Mouse (Mus musculus) left cerebral cortex, adult 8-10 months (tissue): Measurements from ENCODE around the gene Rapgef4. TPM values are rescaled to one million over a fixed set of nuclear protein-coding genes. Genes with fewer than 3 reads are reported as not detected.

ENCODE experiments used
- DNase-seq, 2 experiments: peaks; one replicate each; pipeline ENCODE4 v3.0.0; 2022; ENCODE audit warnings: low spot score in 2 of 2
- total RNA-seq, 4 experiments: library from RNA; stranded (reverse); gene quantifications; 2 replicates each; pipeline ENCODE4 v1.2.4; 2022

Rapgef4 gene
- total RNA-seq, 4 experiments from 2014 or later = 457 to 612 (median 529) TPM

DNA sequence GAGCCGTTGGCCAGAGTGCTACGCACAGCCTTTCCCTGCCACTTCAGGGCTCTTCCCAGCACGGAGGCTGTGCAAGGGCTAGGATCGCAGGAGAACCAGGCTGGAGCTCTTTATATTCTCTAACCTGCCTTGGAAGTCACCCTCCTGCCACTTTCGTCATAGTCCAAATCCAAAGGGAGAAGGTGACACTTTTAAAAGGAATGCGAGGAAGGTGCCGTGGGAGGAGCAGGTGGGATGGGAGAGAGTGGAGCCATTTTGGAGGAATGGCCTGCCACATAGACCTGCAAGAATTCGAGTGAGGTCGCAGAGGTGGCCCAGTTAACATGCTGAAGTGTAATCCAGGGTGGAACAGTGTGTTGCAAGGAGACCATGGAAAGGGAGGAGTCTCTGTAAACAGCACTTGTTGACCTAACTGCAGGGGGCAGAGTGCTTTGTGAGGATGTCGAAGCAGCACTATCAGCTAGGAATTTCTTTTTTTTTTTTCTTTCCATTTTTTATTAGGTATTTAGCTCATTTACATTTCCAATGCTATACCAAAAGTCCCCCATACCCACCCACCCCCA, 94.0 kb downstream of the Rapgef4 start:
- DNase-seq = no peak

- DNase-seq = no peak
Observed at GRCm38 (mm10) chr2:72077490-72078139, 96.6 kb downstream of the Rapgef4 start.

DNA sequence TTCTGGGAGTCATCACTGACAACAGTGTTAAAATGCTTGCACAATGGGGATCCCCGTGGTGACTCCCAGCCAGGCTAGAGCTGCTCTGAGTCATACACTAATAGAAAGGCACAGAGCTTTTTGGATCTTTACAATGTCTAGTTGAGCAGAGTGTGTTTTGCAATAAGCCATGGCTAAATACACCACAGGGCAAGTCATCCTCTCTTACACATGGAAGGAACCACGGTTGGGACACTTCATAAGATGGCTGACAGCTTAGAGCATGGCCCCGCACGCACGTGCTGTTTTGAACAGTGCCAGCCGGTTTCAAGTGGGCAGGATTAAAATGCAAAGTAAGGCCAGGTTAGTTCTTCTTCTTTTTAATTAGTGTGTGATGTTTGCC, 97.1 kb downstream of the Rapgef4 start:
- DNase-seq = no peak

DNA sequence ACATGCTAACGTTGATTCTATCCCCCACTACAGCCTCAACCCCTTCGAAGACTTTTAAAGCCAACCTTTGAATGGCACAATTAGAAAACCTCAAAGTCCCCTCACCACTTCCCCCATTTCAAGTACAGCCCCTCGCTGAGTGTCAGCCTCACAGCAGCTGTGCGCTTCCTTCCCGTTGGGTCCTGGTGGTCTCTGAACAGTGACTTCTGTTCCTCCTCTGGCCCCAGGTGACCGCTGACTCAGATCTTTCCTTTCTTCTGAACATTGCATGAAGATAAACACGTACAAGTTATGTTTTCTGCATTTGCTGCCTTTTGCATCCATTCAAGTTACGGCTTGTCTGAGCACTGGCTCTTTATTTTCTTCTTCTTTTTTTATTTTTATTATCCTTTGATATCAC, 98.1 kb downstream of the Rapgef4 start:
- DNase-seq = no peak

GRCm38 (mm10) chr2:72082846-72083245, 101.8 kb downstream of the Rapgef4 start:
- no peak for DNase-seq

- DNase-seq = no peak
Observed at GRCm38 (mm10) chr2:72088886-72089285, 107.8 kb downstream of the Rapgef4 start.

DNA sequence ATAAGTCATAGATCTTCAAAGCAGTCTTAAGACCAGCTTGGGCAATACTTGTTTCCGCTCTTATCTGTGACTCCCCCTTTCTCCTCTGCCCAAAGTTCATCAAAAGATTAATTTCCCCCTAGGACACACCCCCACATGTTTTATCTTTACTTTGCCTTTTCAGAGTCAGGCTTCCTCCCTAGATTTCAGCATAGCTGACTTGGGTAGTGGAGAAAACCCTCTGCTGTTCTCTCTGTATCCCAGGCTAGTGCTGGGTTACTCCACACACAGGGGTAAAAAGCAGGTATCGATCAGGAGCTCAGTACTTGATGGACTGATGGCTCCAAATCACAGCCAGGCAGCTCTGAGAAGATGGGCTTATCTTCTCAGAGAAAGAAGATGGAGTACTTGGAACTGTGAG, 109.0 kb downstream of the Rapgef4 start:
- no peak for DNase-seq

GRCm38 (mm10) chr2:72092046-72092445, 111.0 kb downstream of the Rapgef4 start:
- no peak for DNase-seq

DNA sequence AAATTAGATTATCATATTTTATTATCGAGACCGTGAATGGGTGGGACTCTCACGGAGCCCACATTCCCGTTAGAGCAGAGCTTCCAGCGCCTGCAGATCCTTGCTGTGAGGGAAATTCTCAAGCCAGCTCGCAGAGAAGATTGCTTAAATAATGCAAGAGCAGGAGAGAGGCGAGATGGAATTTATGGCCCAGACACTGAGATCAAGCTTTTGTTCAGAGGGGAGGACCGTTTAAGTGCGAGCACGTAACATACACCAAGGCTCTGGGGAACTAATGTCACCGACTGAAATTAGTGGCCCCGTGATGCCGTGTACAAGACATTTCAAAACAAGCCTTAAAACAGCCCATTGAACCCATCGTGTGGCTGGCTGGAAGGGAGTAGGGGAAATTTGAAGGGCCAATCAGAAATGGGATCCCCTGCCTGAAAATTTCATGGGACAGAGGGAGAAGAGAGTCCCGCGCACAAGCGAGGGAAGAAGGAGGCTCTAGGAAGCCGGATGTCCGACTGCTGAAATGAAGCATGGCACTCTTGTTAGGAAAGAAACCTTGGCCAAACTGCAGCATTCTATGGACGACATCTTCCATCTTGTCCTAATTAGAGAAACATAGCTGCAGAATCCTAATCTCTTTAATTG, 112.5 kb downstream of the Rapgef4 start:
- DNase-seq = no peak

DNA sequence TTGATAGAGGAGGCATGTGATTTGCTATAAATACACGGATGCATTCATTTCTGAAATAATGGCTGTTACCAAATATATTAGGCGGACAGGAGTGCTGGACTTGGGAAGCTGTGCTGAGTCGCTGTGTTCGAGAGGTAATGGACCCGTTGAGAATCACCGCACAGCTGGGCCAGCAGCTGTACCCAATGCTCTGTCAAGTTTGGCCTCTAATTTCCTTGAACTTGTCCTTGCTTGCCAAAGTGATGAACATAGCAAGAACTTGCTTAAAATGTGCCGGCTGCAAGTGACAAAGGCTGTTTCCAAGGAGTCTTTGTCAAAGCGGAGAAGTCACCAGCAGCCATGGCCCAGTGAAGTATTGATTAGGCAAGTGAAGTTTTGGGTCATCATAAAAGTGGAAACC, 113.0 kb downstream of the Rapgef4 start:
- DNase-seq = no peak

DNA sequence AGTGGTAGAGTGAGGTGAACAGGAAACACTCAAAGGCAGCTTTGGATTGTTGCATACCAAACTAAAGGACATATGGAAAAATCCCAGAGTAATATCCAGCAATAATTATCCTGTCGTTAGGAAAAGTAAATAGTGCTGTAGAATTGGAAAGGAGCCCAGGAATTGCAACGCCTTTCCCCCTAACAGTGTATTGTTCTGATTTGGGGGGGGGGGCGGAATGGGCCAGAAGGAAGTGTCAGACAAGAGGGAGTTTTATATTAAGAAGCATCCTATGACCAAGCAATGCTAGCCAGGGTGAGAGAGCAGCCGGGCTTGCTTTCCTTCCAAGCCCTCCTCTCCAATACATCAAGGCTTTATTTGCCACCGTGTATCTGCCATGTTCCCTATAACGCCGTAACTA, 113.4 kb downstream of the Rapgef4 start:
- DNase-seq = no peak

GRCm38 (mm10) chr2:72095002-72095401, 114.0 kb downstream of the Rapgef4 start:
- DNase-seq = no peak

- no peak for DNase-seq
Observed at GRCm38 (mm10) chr2:72096345-72096744, 115.3 kb downstream of the Rapgef4 start.

- DNase-seq = no peak
Observed at GRCm38 (mm10) chr2:72098366-72098765, 117.3 kb downstream of the Rapgef4 start.

DNA sequence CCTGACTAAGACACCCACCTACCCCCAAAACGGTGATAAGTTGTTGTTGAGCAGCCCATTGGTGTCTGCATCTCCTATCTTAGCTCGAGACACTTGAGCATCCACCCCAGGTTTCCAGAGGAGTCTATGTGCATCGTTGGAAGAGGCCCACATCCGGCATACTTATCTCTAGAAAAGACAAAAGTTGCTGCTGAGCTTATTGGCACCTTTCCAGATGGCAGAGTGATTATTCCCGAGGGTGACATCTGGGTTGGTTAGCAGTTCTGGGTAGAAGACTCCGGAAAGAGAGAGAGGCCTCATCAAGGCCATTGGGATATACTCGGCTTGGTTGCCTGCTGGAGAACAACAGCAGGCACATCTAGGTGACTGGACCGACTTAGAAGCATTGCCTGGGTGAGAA, 123.6 kb downstream of the Rapgef4 start:
- no peak for DNase-seq

GRCm38 (mm10) chr2:72107525-72108180, 126.6 kb downstream of the Rapgef4 start:
- no peak for DNase-seq

DNA sequence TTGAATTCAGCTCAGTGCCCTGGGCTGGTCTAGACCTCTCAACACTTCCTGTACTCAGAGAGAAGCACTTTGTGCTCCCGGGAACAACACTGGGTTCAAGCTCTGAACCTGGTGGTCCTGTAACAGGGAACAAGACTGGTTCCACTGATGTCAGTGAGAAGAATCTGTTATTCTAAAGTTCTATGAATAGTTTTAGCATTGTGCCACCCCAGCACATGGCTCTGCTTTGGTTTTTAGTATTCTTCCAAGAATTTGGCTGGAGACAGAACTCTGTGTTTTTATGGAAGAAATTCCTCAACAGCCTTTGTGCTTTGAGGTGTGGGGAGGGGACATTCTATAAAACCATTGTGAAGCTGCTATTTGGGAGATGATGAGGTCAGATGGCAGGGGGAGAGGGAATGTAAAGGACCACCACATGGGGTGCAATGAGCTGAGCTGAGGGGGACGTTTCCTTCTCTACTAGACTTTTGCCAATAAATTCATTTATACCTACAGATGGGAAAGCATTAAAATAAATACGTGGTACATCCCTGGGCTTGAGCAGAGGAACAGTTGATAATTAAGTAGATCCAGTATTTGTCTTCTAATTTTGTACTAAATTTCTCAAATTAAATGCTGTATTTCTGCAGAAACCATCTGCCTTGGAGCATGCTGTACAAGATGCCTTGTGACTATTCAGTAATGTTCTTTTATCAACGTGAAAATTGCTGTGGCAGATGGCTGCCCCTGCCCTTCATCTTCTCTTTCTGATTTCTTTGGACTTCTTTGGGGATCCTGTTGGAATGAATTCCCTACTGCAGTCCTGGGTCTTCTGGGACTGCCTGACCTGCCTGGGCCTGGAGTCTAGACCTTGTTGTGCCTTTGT, 127.6 kb downstream of the Rapgef4 start:
- no peak for DNase-seq

DNA sequence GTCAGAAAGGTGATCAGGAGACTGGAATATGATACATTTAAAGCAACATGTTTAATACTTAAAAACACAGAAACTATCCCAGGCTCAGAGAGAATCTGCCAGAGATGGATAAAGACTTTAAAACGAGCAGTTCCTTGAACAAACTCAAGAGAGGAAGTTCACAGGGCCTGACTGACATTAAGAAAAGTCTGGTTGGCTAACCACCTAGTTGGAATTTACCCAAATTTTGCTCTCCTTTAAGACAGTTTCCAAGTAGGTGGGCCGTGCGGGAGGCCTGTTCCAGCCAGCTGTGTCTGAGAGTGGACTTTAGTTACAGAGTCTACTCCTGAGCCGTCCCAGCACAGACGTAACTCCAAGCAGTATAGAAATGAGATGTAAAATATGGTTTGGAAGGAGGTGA, 129.4 kb downstream of the Rapgef4 start:
- DNase-seq = no peak

DNA sequence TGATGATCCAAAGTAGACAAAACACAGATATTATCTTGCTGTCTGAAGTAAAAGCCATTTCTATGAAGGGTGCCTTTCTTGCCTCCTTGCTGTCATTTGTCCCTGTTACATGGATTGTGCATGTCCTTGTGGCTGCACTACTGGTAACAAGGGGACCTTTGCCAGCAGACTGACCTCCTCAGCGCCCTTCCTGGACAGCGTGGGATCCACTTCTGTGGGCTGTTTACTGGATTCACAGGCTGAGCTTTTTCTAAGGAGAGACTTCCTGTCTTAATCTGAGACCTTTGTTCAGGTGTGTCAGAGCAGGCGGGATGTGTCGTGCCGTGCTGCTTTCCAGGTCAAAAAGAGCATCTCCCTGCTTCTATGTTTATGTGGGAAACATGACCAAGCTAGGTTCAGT, 132.7 kb downstream of the Rapgef4 start:
- no peak for DNase-seq

GRCm38 (mm10) chr2:72114148-72114559, 133.1 kb downstream of the Rapgef4 start:
- DNase-seq = no peak

GRCm38 (mm10) chr2:72116103-72116502, 135.1 kb downstream of the Rapgef4 start:
- DNase-seq = no peak

GRCm38 (mm10) chr2:72116698-72117097, 135.7 kb downstream of the Rapgef4 start:
- no peak for DNase-seq
